Mouse (Mus musculus): ENCODE data around the gene Arhgap10. TPM values are rescaled to one million over a fixed set of nuclear protein-coding genes. Genes with fewer than 3 reads are reported as not detected.

The Arhgap10 gene
- total and polyA plus RNA-seq, 3 experiments, result 13.1 to 22.8 TPM; not detected in 1

- no peak for TF ChIP-seq POLR2A (IDR thresholded peaks at IDR 0.05; ENCODE audit: control insufficient read depth in 1 of 2, insufficient read depth in 1 of 2, low read depth in 1 of 2, low read length in 2 of 2, poor library complexity in 1 of 2)
- TF ChIP-seq MXI1 (IDR thresholded peaks at IDR 0.05; ENCODE audit: low read depth, low read length), result no peak
- TF ChIP-seq MEF2A (IDR thresholded peaks at IDR 0.05; ENCODE audit: extremely low read depth, insufficient replicate concordance, low read depth, low read length, poor library complexity, severe bottlenecking), result no peak
- no peak for TF ChIP-seq CHD1 (IDR thresholded peaks at IDR 0.05; ENCODE audit: low read depth, low read length)
- no peak for TF ChIP-seq BHLHE40 (IDR thresholded peaks at IDR 0.05; ENCODE audit: borderline replicate concordance, low read depth, low read length)
- TF ChIP-seq RAD21 (IDR thresholded peaks at IDR 0.05; ENCODE audit: low read depth, low read length), result no peak
- TF ChIP-seq NRF1 (IDR thresholded peaks at IDR 0.05; ENCODE audit: insufficient read depth, low read depth, low read length, poor library complexity, severe bottlenecking), result no peak
- TF ChIP-seq CTCF (IDR thresholded peaks at IDR 0.05 in 2 of 3, conservative IDR thresholded peaks at IDR 0.05 in 1 of 3; ENCODE audit: control insufficient read depth in 1 of 3, insufficient read depth in 1 of 3, low read depth in 2 of 3, low read length in 3 of 3, poor library complexity in 1 of 3, severe bottlenecking in 1 of 3), result no peak
- no peak for TF ChIP-seq ZKSCAN1 (IDR thresholded peaks at IDR 0.05; ENCODE audit: low read depth, low read length)
- TF ChIP-seq RCOR1 (IDR thresholded peaks at IDR 0.05; ENCODE audit: low read depth, low read length), result no peak
- TF ChIP-seq MAZ (IDR thresholded peaks at IDR 0.05; ENCODE audit: low read depth, low read length), result no peak
- TF ChIP-seq POLR2AphosphoS2 (IDR thresholded peaks at IDR 0.05; ENCODE audit: low read length), result no peak
- no peak for TF ChIP-seq MYC (IDR thresholded peaks at IDR 0.05; ENCODE audit: low read depth, low read length)
- TF ChIP-seq ELF1 (IDR thresholded peaks at IDR 0.05; ENCODE audit: low read depth, low read length), result no peak
- Histone ChIP-seq H3K27ac (ENCODE audit: control insufficient read depth, low read depth, low read length) (no peak overlapping the region), H3K9ac (ENCODE audit: control insufficient read depth, low read depth, low read length, poor library complexity, severe bottlenecking) (no peak overlapping the region), H3K4me3 (ENCODE audit: control insufficient read depth in 1 of 2, insufficient read depth in 1 of 2, low read depth in 2 of 2, low read length in 2 of 2) (no peak overlapping the region), H3K36me3 (ENCODE audit: control insufficient read depth in 1 of 2, insufficient read depth in 2 of 2, low read length in 2 of 2) (no peaks in the 10 kb centered on the region), H3K79me2 (ENCODE audit: control insufficient read depth, insufficient read depth, low read length, poor library complexity) (peaks cover 2% of the 10 kb centered on the region; the same call in 1 of the 2 replicates), H3K27me3 (ENCODE audit: control insufficient read depth in 1 of 2, insufficient read depth in 2 of 2, low read length in 2 of 2) (no peaks in the 10 kb centered on the region), H3K9me3 (replicated peaks; ENCODE audit: insufficient read depth, low read length) (no peaks in the 10 kb centered on the region), H3K4me1 (ENCODE audit: control insufficient read depth in 1 of 2, insufficient read depth in 2 of 2, low read length in 2 of 2) (no peaks in the 10 kb centered on the region)
- no peak for DNase-seq (ENCODE audit: low read depth, low spot score)
Observed at GRCm38 (mm10) chr8:77451052-77451451, 66.7 kb downstream of the Arhgap10 start.

- no peak overlapping the region for H3K27ac ChIP-seq (ENCODE audit: control insufficient read depth, low read depth, low read length)
- no peak for TF ChIP-seq TBP (IDR thresholded peaks at IDR 0.05; ENCODE audit: low read depth, low read length)
- no peak for TF ChIP-seq HCFC1 (IDR thresholded peaks at IDR 0.05; ENCODE audit: low read depth, low read length)
- no peak for TF ChIP-seq JUND (IDR thresholded peaks at IDR 0.05; ENCODE audit: low read depth, low read length)
- no peak for TF ChIP-seq CHD2 (IDR thresholded peaks at IDR 0.05; ENCODE audit: low read length)
- no peak for TF ChIP-seq ZNF384 (IDR thresholded peaks at IDR 0.05; ENCODE audit: low read depth, low read length)
- TF ChIP-seq EP300 (IDR thresholded peaks at IDR 0.05; ENCODE audit: low read depth in 1 of 2, low read length in 2 of 2), result no peak
- no peak for TF ChIP-seq SMC3 (IDR thresholded peaks at IDR 0.05; ENCODE audit: low read depth, low read length)
- TF ChIP-seq ZKSCAN1 (IDR thresholded peaks at IDR 0.05; ENCODE audit: low read depth, low read length), result no peak
- peaks cover 4% of the 10 kb centered on the region; the same call in 1 of the 2 replicates for H3K79me2 ChIP-seq (ENCODE audit: control insufficient read depth, insufficient read depth, low read length, poor library complexity)
- H3K4me1 ChIP-seq (ENCODE audit: control insufficient read depth in 1 of 2, insufficient read depth in 2 of 2, low read length in 2 of 2), result peaks cover 2 to 3% of the 10 kb centered on the region in 2 experiments; a peak in 3 of 4 replicates
- DNase-seq (ENCODE audit: low read depth, low spot score), result no peak
- no peaks in the 10 kb centered on the region for H3K9me3 ChIP-seq (replicated peaks; ENCODE audit: insufficient read depth, low read length)
- no peaks in the 10 kb centered on the region for H3K27me3 ChIP-seq (ENCODE audit: control insufficient read depth in 1 of 2, insufficient read depth in 2 of 2, low read length in 2 of 2)
- peaks cover 0 to 7% of the 10 kb centered on the region in 2 experiments; a peak in 2 of 4 replicates for H3K36me3 ChIP-seq (ENCODE audit: control insufficient read depth in 1 of 2, insufficient read depth in 2 of 2, low read length in 2 of 2)
- no peak overlapping the region for H3K9ac ChIP-seq (ENCODE audit: control insufficient read depth, low read depth, low read length, poor library complexity, severe bottlenecking)
- H3K4me3 ChIP-seq (ENCODE audit: control insufficient read depth in 1 of 2, insufficient read depth in 1 of 2, low read depth in 2 of 2, low read length in 2 of 2), result no peak overlapping the region
Observed at GRCm38 (mm10) chr8:77446294-77446693, 71.5 kb downstream of the Arhgap10 start.
